Mouse (Mus musculus): ENCODE measurements around the gene Rbm31y. TPM values are rescaled to one million over a fixed set of nuclear protein-coding genes. Genes with fewer than 3 reads are reported as not detected.
"Not testable (repeated sequence)": the region's sequence is repeated elsewhere in the genome, so short reads cannot be mapped to it uniquely, and the experiment has no call there.

The Rbm31y gene
- polyA plus RNA-seq (2012; rRNA removed), result not detected in 2 replicates

DNA sequence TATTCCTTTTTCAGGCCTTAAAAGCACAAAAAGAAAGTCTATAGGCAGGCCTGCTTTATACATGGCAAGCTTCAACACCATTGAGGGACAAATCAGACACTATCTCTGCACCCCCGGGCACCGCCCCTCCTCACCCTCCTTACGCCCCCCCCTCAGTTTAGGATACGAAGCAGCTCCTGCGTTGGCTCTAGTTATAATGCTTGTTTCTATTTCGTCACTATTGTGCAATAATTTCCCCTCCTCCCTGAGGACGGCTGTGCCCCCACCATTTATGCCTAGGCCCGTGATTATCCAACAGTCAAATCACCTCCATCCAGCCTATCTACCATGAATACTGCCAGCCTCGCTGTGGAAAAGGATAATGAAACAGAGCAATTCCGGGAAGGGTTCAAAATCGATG lies at the start of gene Rbm31y:
TSS of gene Rbm31y (plus strand) at position 301 of the 400 bp plus-strand sequence.
- not testable (repeated sequence) for DNase-seq (ENCODE audit: extremely low spot score in 1 of 2, low spot score in 1 of 2)

Measured in frontal cortex, adult 2 months (tissue).